Mouse (Mus musculus) ovary, adult 10 weeks (tissue): Measurements from ENCODE around the gene Ppp2r5d. TPM values are rescaled to one million over a fixed set of nuclear protein-coding genes. Genes with fewer than 3 reads are reported as not detected.

Experiments used
- polyA plus RNA-seq: library from polyadenylated mRNA; stranded (reverse); fragments of 350-450 nt; fragmentation: Illumina TruSeq; extraction: RNeasy Lipid Tissue Mini Kit (QIAGEN cat#74804); gene quantifications from one replicate; pipeline ENCODE4 v1.2.3, GENCODE M21; 2014

The Ppp2r5d gene
- polyA plus RNA-seq, result 9.5 TPM

DNA sequence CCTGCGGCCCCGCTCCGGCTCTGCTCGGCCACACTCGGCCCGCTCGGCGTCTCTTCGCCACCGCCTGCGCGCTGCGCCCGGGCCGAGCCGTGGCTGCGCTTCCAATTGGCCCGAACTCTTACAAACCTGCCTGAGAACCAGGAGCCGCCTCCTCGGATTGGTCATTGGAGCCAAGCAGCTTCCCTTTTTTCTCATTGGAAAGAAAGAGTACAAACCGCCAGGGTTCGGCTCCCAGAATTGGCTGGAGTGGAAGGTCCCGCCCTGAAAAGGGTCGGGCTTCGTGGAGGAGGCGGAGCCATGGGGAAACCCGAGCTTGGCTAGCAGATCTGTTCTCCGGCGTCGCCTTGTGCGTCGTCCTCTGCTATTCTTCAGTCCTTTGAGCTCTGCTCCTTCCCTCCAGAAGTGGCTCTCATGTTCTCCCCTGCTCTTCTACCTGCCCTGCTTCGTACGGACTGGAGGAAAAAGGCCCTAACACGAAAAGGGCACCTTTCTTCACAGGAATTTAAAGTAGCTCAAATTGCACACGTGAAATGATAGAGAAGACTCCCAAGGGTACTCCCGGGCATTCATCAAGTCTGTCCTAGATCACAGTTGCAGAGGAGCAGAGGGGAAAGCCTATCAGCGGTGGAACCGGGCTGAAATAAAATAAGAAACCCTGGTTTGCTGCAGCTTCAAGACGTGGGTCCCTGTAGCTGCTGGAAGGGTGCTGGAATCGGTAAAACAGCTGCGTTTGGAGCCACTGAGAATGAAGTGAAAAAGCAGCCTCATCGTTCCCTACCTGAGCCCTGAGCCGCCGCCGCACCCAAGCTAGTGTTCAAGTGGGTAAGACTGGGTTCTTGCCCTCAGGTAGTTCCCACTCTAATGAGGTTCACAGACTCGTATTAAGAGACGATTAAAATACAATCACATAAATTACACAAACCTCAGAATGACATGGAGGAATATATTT, at the start of gene Ppp2r5d:
Gene Ppp2r5d (minus strand): TSS at position 225 of the 949 bp plus-strand sequence.

GRCm38 (mm10) chr17:46751794-46752556, 47.1 kb upstream of the Ppp2r5d start, which contains the start of gene Cnpy3:
TSS of gene Cnpy3 (minus strand) at chr17:46752214.

GRCm38 (mm10) chr17:46728904-46729318, 24.0 kb upstream of the Ppp2r5d start, which contains the start of gene Gnmt:
TSS of gene Gnmt (minus strand) at chr17:46729168.

GRCm38 (mm10) chr17:46710959-46711597, 6.2 kb upstream of the Ppp2r5d start, which contains the start of gene Pex6:
TSS of gene Pex6 (plus strand) at chr17:46711463.

DNA sequence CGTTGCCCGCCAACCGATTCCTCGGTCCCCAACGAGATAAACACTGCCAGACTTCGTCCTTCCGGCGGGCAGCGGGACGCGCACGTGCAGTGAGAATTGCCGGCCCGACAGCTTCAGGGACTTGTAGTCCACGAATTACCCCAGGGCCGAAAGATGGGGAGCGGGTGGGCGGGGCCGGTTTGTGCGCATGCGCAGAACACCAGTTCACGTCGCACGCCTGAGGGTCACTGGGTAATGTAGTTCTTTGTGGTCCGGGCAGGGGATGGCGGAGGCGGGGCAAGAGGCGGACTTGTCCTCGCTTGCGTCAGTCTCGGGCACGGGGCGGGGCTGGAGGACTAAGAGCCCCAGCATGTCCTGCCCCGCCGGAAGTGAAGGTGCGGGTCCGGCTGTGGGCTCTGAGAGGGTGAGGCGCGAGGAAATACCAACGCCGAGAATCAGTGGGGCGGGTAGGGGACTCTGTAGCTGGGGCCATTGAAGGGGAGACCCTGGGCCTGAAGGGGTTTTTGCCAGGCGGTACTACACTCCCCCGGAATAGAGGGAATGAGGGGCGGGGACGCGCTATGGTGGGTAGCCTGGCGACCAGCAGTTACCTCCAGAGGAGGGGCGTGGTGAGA, 24.0 kb downstream of the Ppp2r5d start, which contains the start of gene Klhdc3:
Gene Klhdc3 (minus strand): TSS at position 155 of the 614 bp plus-strand sequence.

DNA sequence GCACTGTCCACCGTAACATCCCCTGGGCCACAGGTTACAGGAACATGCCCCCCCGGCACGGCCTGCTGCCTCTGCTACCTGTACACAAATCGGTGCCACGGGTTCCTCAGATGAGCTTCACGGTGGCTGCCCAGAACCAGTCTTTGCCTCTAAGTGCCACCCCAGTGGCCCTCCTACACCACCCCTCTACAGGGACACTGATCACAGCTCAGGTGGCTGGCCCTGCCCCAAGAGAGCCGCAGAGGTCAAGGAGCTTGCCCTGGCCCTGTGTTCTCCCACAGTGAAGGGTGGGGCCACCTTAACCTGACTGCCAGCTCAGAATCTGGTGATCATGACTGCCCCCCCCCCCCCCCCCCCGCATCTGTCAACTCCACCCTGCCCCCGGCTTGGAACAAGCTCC, 26.5 kb downstream of the Ppp2r5d start, which contains the start of gene Mea1:
Gene Mea1 (plus strand): TSS at position 378 of the 400 bp plus-strand sequence.

GRCm38 (mm10) chr17:46673850-46674529, 30.9 kb downstream of the Ppp2r5d start, which contains the start of gene Rrp36:
TSS of gene Rrp36 (minus strand) at chr17:46674352.

DNA sequence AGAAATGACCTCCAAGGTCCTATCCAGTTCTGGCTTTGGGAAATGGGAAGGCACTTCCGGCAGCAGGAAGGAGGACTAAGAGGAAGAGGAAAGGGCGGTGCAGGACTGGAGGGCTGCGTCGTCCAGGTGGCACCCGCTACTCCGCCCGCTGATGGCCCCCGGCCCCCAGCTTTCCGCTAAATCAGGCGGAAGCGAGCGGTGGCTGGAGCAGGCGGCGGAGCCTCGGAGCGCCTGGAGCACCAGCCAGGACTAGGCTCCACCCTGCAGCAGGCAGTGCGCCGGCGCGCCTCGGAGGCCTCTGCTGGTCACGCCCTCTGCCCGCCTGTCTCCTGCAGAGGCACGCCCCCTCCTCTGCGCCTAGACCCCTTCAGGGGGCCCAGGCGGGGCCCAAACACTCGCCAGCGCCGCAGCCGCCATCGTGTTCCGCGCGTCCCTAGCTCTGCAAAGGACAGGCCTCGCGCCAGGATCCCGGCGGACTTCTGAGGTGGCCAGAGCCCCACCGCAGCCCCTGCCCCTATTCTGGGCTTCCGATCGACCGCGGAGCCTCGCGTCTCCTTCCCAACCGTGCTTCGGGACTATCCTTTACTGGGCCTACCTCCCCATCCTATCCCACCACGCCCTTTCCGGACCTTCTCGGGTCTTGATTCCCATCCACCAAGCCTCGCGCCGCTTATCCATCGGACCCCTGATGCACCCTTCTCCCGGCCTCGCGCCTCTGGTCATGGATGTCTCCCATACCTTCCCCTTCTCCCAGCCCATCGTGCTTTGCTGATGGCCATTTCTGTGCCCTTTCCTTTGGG, 54.5 kb downstream of the Ppp2r5d start, which contains the start of gene Cul7:
Gene Cul7 (plus strand): TSS at position 106 of the 800 bp plus-strand sequence.

GRCm38 (mm10) chr17:46645561-46646321, 59.2 kb downstream of the Ppp2r5d start, which contains the start of the genes Klc4 and Mrpl2:
TSS of gene Klc4 (minus strand) at chr17:46646022.
TSS of gene Mrpl2 (plus strand) at chr17:46646229.

Other genes with a start within 250 kb of the Ppp2r5d start
- 0.11 TPM for gene Ttbk1, start 217.4 kb downstream of the Ppp2r5d start, polyA plus RNA-seq
- gene Dnph1, start 208.4 kb downstream of the Ppp2r5d start, polyA plus RNA-seq, result 7.6 TPM
- 2.8 TPM for gene Cul9, start 158.7 kb downstream of the Ppp2r5d start, polyA plus RNA-seq
- 0.34 TPM for gene Srf, start 148.9 kb downstream of the Ppp2r5d start, polyA plus RNA-seq
- gene Ptk7, start 75.6 kb downstream of the Ppp2r5d start, polyA plus RNA-seq, result 0.57 TPM
- not detected for gene Klc4, start 59.1 kb downstream of the Ppp2r5d start, polyA plus RNA-seq
- 0.83 TPM for gene Mrpl2, start 58.9 kb downstream of the Ppp2r5d start, polyA plus RNA-seq
- gene Cul7, start 54.8 kb downstream of the Ppp2r5d start, polyA plus RNA-seq, result 0.37 TPM
- gene Rrp36, start 30.8 kb downstream of the Ppp2r5d start, polyA plus RNA-seq, result 2.2 TPM
- 2.4 TPM for gene Mea1, start 26.3 kb downstream of the Ppp2r5d start, polyA plus RNA-seq
- 4.6 TPM for gene Klhdc3, start 24.2 kb downstream of the Ppp2r5d start, polyA plus RNA-seq
- 0.46 TPM for gene Pex6, start 6.4 kb upstream of the Ppp2r5d start, polyA plus RNA-seq
- not detected for gene Gnmt, start 24.1 kb upstream of the Ppp2r5d start, polyA plus RNA-seq
- gene Cnpy3, start 47.1 kb upstream of the Ppp2r5d start, polyA plus RNA-seq, result 3.2 TPM
- gene Ptcra, start 58.6 kb upstream of the Ppp2r5d start, polyA plus RNA-seq, result not detected
- gene 2310039H08Rik, start 67.5 kb upstream of the Ppp2r5d start, polyA plus RNA-seq, result 11.5 TPM
- 31.4 TPM for gene Rpl7l1, start 77.6 kb upstream of the Ppp2r5d start, polyA plus RNA-seq
- gene Bicral, start 153.4 kb upstream of the Ppp2r5d start, polyA plus RNA-seq, result 12.3 TPM
- 2.1 TPM for gene Tbcc, start 185.6 kb upstream of the Ppp2r5d start, polyA plus RNA-seq
- not detected for gene Prph2, start 205.3 kb upstream of the Ppp2r5d start, polyA plus RNA-seq